Mouse (Mus musculus): Measurements from ENCODE around the gene Prpf18.
A peak's percentile ranks its signal among the peaks of the same experiment; 100 is the strongest.

DNA sequence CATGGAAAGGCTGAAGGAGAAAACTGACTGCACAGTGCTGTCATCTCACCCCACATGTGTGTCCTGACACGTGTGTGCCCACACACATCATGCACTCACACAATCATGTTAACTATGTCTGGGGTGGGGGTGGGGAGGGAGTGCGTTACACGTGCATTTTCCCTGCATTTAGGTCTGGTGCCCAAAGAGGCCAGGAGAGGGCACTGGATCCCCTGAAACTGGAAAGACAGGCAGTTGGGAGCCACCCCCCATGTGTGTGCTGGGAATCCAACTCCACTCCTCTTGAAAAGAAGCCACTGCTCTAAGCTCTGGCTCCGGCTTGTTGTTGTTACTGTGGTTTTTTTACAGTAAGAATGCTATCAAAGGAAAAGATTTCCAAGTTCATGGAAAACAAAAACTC is 6.8 kb downstream of the Prpf18 start:
- TF ChIP-seq CTCF (IDR thresholded peaks at IDR 0.05; ENCODE audit: low read depth) (peak; percentile 14; the same call in 1 of the 2 replicates), EP300 (optimal IDR thresholded peaks at IDR 0.05) (no peak)
